Mouse (Mus musculus): Measurements from ENCODE around the gene Cep85l.

GRCm38 (mm10) chr10:53230809-53231208 is 148.9 kb downstream of the Cep85l start:
- no peak for TF ChIP-seq E2F4 (IDR thresholded peaks at IDR 0.05; ENCODE audit: insufficient replicate concordance, low read depth, low read length)
- no peak for TF ChIP-seq KAT2A (IDR thresholded peaks at IDR 0.05; ENCODE audit: insufficient replicate concordance, low read length)
- no peak for TF ChIP-seq EP300 (IDR thresholded peaks at IDR 0.05; ENCODE audit: low read length)
- no peak for TF ChIP-seq IRF4 (IDR thresholded peaks at IDR 0.05; ENCODE audit: low read depth, low read length)
- TF ChIP-seq CHD2 (IDR thresholded peaks at IDR 0.05; ENCODE audit: low read length) = no peak
- no peak for TF ChIP-seq POLR2A (IDR thresholded peaks at IDR 0.05; ENCODE audit: low read depth, low read length)

Measured in CH12.LX (cell line).